Mouse (Mus musculus): Measurements from ENCODE around the gene Abcc2. TPM values are rescaled to one million over a fixed set of nuclear protein-coding genes. Genes with fewer than 3 reads are reported as not detected.

Abcc2 gene
- polyA plus RNA-seq (2012; rRNA removed) = 25.3 and 49.5 TPM in 2 replicates

- H3K4me3 ChIP-seq (ENCODE audit: low read depth, low read length) = no peak within 1 kb of the TSS
- peaks cover 26% of the 10 kb centered on the region for H3K36me3 ChIP-seq (ENCODE audit: control insufficient read depth, insufficient read depth, low read length)
- peaks cover 4% of the 10 kb centered on the region for H3K4me1 ChIP-seq (ENCODE audit: control insufficient read depth, insufficient read depth, insufficient read length, low read length)
- no peak for TF ChIP-seq CTCF (IDR thresholded peaks at IDR 0.05; ENCODE audit: extremely low read depth, insufficient read length, insufficient replicate concordance, low read depth, low read length)
- TF ChIP-seq POLR2A (IDR thresholded peaks at IDR 0.05; ENCODE audit: low read depth, low read length) = no peak
- no peaks in the 10 kb centered on the region for H3K27me3 ChIP-seq (ENCODE audit: control insufficient read depth, insufficient read depth, low read length)
- WGBS = 29% methylated on average over 3 of the region's 3 CpGs
- peak within 1 kb of the TSS; percentile 82 for H3K27ac ChIP-seq (ENCODE audit: insufficient read depth, low read depth, low read length)
Measured at GRCm38 (mm10) chr19:43781980-43782379, at the start of gene Abcc2. TSS of gene Abcc2 (plus strand) at chr19:43782192.

DNA sequence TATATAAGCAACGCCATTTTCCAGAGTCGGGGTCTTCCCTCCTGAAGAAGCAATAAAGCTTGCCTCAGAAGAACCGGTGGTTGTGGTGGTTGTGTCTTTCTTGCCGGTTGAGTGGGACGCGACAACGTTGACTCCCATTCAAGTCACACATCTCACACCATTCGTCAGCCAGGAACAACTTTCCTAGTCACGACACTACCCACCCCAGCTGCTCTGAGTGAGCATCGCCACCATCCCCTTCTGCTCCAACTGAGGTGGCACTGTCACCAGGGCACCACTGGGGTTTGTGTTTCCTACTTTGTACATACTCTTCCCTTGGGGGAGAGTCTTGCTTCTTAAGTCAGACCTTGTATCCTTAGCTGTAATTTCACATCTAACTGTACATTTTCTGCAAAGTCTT, 43.6 kb upstream of the Abcc2 start:
- 96% methylated on average over 10 of the region's 10 CpGs for WGBS
- TF ChIP-seq CTCF (IDR thresholded peaks at IDR 0.05; ENCODE audit: extremely low read depth, insufficient read length, insufficient replicate concordance, low read depth, low read length) = no peak
- TF ChIP-seq POLR2A (IDR thresholded peaks at IDR 0.05; ENCODE audit: low read depth, low read length) = no peak
- Histone ChIP-seq H3K4me3 (ENCODE audit: low read depth, low read length) (no peak overlapping the region), H3K4me1 (ENCODE audit: control insufficient read depth, insufficient read depth, insufficient read length, low read length) (no peaks in the 10 kb centered on the region), H3K36me3 (ENCODE audit: control insufficient read depth, insufficient read depth, low read length) (peaks cover 69% of the 10 kb centered on the region), H3K27me3 (ENCODE audit: control insufficient read depth, insufficient read depth, low read length) (no peaks in the 10 kb centered on the region), H3K27ac (ENCODE audit: insufficient read depth, low read depth, low read length) (no peak overlapping the region)

DNA sequence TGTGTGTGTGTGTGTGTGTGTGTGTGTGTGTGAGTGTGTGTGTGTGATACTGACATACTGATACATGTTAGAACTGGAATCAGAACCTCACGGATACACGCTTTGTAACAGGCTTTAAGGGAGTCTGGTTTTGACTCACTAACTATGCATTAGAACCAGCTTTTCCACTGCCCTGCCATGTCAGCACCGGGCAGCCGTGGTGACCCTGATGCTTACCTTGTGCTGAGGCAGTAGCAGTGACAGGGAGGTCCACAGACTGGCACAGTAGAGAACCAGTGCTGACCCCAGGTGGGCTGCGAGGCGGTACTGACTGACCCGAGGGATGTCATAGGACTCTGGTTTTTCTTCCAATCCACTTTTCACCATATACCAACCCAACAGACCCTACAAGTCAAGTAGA, 38.6 kb upstream of the Abcc2 start:
- peaks cover 69% of the 10 kb centered on the region for H3K36me3 ChIP-seq (ENCODE audit: control insufficient read depth, insufficient read depth, low read length)
- H3K4me3 ChIP-seq (ENCODE audit: low read depth, low read length) = no peak overlapping the region
- H3K4me1 ChIP-seq (ENCODE audit: control insufficient read depth, insufficient read depth, insufficient read length, low read length) = no peaks in the 10 kb centered on the region
- WGBS = 94% methylated on average over 7 of the region's 7 CpGs
- H3K27me3 ChIP-seq (ENCODE audit: control insufficient read depth, insufficient read depth, low read length) = no peaks in the 10 kb centered on the region
- TF ChIP-seq POLR2A (IDR thresholded peaks at IDR 0.05; ENCODE audit: low read depth, low read length) = no peak
- TF ChIP-seq CTCF (IDR thresholded peaks at IDR 0.05; ENCODE audit: extremely low read depth, insufficient read length, insufficient replicate concordance, low read depth, low read length) = no peak
- no peak overlapping the region for H3K27ac ChIP-seq (ENCODE audit: insufficient read depth, low read depth, low read length)

DNA sequence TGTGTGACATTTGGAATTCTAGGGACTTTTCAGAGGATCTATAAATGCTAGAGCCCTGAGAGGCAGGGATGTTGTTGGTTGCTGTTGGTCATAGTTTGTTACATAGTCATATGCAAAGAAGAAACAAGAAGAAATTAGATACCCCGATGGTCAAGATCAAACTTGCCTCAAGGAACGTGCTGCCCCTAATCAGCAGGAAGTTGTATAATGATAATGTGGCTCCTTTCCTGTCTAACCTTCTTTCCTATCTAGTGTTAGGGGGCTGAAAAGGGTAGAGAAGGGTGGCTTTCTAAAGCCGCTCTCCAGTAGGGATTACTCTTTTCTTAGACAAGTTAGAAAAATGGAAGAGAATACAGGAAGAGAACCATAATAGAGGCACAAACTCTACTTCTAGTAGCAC, 36.3 kb upstream of the Abcc2 start:
- no peak overlapping the region for H3K27ac ChIP-seq (ENCODE audit: insufficient read depth, low read depth, low read length)
- H3K36me3 ChIP-seq (ENCODE audit: control insufficient read depth, insufficient read depth, low read length) = peaks cover 62% of the 10 kb centered on the region
- H3K4me1 ChIP-seq (ENCODE audit: control insufficient read depth, insufficient read depth, insufficient read length, low read length) = no peaks in the 10 kb centered on the region
- WGBS = 83% methylated on average over 3 of the region's 3 CpGs
- H3K4me3 ChIP-seq (ENCODE audit: low read depth, low read length) = no peak overlapping the region
- no peaks in the 10 kb centered on the region for H3K27me3 ChIP-seq (ENCODE audit: control insufficient read depth, insufficient read depth, low read length)
- TF ChIP-seq CTCF (IDR thresholded peaks at IDR 0.05; ENCODE audit: extremely low read depth, insufficient read length, insufficient replicate concordance, low read depth, low read length) = no peak
- no peak for TF ChIP-seq POLR2A (IDR thresholded peaks at IDR 0.05; ENCODE audit: low read depth, low read length)

DNA sequence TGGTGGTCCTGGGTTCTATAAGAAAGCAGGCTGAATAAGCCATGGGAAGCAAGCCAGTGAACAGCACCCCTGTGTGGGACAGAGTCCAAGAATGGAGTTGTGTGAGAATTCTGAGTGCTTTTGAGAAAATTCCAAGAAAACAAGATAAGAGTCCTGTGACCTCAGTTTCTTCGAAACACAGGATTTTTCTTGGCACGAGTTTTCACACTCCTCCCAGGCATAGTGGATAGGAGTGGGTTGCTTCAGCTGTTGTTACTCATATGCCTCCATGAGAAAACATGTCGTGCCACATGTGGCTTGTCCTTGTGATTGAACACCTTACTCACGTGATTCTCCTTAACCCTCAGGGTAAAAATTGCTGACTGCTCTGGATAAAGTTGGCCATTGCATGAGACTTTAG, 34.1 kb upstream of the Abcc2 start:
- 74% methylated on average over 4 of the region's 4 CpGs for WGBS
- peaks cover 2% of the 10 kb centered on the region; the same call in 1 of the 2 replicates for H3K4me1 ChIP-seq (ENCODE audit: control insufficient read depth, insufficient read depth, insufficient read length, low read length)
- H3K27me3 ChIP-seq (ENCODE audit: control insufficient read depth, insufficient read depth, low read length) = no peaks in the 10 kb centered on the region
- no peak overlapping the region for H3K4me3 ChIP-seq (ENCODE audit: low read depth, low read length)
- peaks cover 50% of the 10 kb centered on the region for H3K36me3 ChIP-seq (ENCODE audit: control insufficient read depth, insufficient read depth, low read length)
- TF ChIP-seq POLR2A (IDR thresholded peaks at IDR 0.05; ENCODE audit: low read depth, low read length) (no peak), CTCF (IDR thresholded peaks at IDR 0.05; ENCODE audit: extremely low read depth, insufficient read length, insufficient replicate concordance, low read depth, low read length) (no peak)
- no peak overlapping the region for H3K27ac ChIP-seq (ENCODE audit: insufficient read depth, low read depth, low read length)

DNA sequence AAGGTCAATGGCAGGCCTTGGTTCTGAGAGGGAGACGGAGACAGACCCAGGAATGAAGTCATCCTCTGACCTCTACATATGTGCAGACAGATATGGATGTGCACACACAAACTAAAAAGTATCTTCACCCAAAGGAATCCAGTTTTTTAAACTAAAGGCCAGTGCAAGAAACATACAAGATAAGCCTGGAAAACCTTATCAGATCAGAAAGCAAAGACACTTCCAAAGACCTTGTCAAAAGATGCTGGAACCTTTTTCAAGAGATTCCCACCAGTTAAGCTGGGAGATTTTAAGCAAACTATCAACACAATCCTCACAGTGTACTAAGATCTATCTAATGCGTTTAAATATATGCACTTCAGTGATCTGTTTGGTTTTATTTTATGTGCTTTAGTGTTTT, 32.0 kb upstream of the Abcc2 start:
- H3K27me3 ChIP-seq (ENCODE audit: control insufficient read depth, insufficient read depth, low read length) = no peaks in the 10 kb centered on the region
- peaks cover 2% of the 10 kb centered on the region; the same call in 1 of the 2 replicates for H3K4me1 ChIP-seq (ENCODE audit: control insufficient read depth, insufficient read depth, insufficient read length, low read length)
- H3K36me3 ChIP-seq (ENCODE audit: control insufficient read depth, insufficient read depth, low read length) = peaks cover 38% of the 10 kb centered on the region
- no peak overlapping the region for H3K4me3 ChIP-seq (ENCODE audit: low read depth, low read length)
- TF ChIP-seq POLR2A (IDR thresholded peaks at IDR 0.05; ENCODE audit: low read depth, low read length) (no peak), CTCF (IDR thresholded peaks at IDR 0.05; ENCODE audit: extremely low read depth, insufficient read length, insufficient replicate concordance, low read depth, low read length) (no peak)
- WGBS = 99% methylated on average over 2 of the region's 2 CpGs
- no peak overlapping the region for H3K27ac ChIP-seq (ENCODE audit: insufficient read depth, low read depth, low read length)

DNA sequence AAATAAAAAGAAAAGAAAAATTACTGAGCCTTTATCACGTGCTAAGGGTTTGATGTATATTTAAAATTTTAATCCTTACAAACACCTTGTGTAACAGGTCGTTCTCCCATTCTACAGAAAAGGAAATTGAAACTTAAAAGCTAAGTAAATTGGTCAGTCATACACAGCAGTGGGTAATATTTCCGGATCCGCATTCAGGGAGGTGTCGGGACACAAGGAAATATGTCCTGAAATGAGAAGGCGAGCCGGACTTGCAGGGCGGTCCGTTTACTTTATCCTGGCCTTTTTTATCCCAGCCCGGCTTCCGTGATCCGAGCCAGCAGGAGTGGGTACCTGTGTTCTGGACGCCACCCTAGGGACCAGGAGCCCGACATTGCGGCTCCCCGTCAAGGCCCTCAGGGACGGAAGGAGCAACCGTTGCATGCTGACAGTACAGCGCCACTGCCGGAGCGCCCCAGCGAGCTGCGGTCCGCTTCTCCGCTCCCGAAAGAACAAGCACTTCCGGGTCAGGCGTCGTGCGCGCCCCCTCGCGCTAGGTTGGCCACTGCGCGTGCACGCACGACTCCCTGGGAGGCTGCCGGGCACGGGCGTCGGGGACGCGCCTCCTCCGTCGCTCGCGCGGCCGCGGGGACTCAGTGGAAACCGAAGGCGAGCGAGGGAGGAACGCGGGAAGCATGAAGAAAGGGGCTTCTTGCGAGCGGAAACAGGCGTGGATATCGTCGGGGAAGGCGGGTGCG, 29.3 kb upstream of the Abcc2 start, which contains the start of the genes Cutc and Cox15:
Gene Cutc, plus strand, starts transcription at position 508 of the 737 bp plus-strand sequence.
Gene Cox15, minus strand, starts transcription at position 512 of the 737 bp plus-strand sequence.
- under 1% methylated on average over 62 of the region's 62 CpGs for WGBS
- H3K4me1 ChIP-seq (ENCODE audit: control insufficient read depth, insufficient read depth, insufficient read length, low read length) = peaks cover 2% of the 10 kb centered on the region; the same call in 1 of the 2 replicates

More for the DNA sequence above, 29.3 kb upstream of the Abcc2 start, which contains the start of the genes Cutc and Cox15:
- Histone ChIP-seq H3K27me3 (ENCODE audit: control insufficient read depth, insufficient read depth, low read length) (no peaks in the 10 kb centered on the region), H3K36me3 (ENCODE audit: control insufficient read depth, insufficient read depth, low read length) (peaks cover 20% of the 10 kb centered on the region), H3K27ac (ENCODE audit: insufficient read depth, low read depth, low read length) (peak within 1 kb of the TSS; percentile 99), H3K4me3 (ENCODE audit: low read depth, low read length) (peak within 1 kb of the TSS; percentile 89)
- TF ChIP-seq CTCF (IDR thresholded peaks at IDR 0.05; ENCODE audit: extremely low read depth, insufficient read length, insufficient replicate concordance, low read depth, low read length) (no peak), POLR2A (IDR thresholded peaks at IDR 0.05; ENCODE audit: low read depth, low read length) (peak; percentile 96)

All from small intestine, adult 2 months (tissue).